Mouse (Mus musculus) embryo, embryonic 9.5 days (tissue): ENCODE measurements around the gene Nfib.

Source experiments
- DNase-seq: peaks from one replicate; pipeline ENCODE4 v3.0.0-alpha.2; 2017; ENCODE audit errors: extremely low spot score

Nfib gene

DNA sequence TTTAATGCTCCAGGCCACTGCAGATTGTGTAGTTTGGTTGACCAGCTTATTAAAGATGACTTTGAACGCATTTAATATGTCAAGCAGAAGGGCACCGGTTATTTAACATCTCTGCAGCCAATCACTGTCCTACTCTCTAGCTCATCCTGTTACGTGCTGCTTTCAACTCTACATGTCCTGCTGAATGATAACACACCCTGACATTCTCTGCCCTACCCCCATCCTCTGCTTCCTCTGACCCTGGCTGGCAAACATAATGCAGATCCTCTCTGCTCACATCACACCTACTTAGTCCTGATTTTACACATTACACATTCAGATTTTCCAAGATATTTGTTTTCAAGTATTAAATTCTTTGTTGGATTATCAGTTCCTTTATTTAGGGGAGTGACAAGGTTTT lies 343.3 kb downstream of the Nfib start:
- DNase-seq: no peak

DNA sequence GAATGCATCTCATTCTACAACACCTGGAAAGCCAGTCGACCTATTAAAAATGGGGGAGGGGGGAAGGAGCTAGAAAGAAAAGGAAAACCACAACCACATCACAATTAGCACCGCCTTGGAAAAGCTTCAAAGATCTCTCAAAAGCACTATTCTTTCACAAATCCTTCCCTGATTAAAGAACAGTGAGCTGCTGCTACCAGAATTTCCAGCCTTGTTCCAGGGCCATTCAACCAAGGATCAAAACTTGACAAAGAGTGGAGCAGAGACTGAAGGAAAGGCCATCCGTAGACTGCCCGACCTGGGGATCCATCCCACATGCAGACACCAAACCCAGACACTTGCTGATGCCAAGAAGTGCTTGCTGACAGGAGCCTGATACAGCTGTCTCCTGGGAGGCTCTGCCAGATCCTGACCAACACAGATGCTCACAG lies 345.5 kb downstream of the Nfib start:
- DNase-seq: no peak

DNA sequence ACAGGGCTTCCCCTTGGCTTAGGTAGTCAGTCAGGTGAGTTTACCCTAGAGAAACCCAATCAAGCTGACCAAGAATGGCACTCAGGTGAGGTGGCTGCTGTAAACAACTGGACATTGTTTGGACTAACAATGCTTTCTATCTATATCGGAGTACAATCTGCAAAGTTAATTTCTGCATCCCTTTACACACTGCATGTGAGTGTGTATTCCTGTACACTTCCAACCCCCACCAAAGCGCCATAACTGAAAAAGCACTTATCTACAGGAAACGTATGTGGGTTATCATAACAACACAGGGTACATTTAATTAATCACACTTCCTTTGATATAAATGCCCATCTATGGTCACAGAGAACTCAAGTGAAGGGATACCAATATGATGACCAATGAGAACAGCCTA lies 346.4 kb downstream of the Nfib start:
- DNase-seq: no peak

DNA sequence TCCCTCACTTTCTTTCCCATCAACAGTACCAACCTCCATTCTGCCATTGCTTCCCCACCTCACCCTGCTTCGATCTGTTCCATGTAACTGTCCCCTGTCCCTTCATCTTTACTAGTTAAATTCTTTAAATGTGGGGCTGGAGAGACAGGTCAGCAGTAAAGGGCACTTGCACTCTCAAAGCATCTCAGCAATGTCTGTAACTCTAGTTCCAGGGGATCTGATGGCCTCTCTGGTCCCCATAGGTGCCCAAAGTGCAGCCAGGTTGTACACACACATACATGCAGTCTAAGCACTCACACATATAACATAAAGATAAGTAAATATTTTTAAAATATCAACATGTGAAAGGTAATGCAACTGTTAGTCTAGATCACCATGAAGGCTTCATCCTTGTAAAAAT lies 356.5 kb downstream of the Nfib start:
- no peak for DNase-seq

DNA sequence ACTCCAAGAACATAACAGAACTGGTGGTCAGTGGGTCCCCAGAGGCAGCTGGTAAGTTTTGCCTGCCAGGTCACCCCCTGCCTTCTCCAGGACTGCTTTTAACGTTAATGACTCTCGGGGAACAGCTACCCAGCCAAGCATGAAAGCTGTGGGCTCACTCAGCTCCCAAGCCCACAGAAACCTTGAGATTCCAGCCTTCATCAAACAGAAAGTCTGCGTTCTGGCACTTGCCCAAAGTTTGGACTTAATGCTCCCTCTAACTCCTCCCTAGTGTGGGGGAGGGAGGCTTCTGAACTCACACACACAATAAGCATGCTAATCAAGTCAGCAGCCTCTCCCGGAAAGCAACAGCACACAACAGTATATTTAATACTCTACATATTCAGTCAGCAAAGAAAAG lies 360.8 kb downstream of the Nfib start:
- DNase-seq: peak; percentile 22

DNA sequence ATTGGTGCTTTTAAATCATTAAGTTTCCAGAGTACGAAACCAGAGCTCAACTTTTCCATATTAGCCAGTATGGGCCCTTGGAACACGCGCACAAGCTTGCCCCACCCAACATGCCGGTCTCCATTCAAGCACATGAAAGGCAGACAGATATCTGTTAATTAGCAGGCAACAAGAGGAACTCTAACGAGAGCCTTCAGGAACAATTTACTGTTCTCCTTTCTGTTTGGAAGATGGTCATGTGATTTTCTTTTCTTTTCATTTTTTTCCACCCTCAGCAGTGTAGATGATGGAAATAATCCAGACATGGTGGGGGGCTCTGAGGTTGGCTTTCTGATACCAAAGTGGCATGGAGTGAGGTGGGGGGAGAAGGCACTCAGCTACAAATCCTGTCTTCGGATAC lies 361.3 kb downstream of the Nfib start:
- no peak for DNase-seq

DNA sequence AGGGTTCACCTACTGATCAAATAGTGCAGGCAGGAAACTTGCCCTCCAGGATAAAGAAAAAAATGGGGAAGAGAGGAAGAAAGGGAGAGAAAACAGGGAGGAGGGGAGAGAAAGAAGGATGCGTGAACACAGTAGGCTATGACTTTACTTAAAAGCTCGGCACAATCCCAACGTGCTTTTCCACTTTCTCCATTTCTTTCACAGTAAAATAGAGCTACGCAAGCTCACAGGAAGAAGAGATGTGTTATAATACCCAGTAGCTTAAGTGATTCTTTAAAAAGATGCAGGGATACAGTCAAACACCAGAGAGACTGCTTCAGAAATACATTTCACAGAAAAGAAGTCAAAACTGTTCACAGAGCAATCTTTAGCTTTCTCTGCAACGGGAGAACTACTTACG lies 366.6 kb downstream of the Nfib start:
- no peak for DNase-seq

DNA sequence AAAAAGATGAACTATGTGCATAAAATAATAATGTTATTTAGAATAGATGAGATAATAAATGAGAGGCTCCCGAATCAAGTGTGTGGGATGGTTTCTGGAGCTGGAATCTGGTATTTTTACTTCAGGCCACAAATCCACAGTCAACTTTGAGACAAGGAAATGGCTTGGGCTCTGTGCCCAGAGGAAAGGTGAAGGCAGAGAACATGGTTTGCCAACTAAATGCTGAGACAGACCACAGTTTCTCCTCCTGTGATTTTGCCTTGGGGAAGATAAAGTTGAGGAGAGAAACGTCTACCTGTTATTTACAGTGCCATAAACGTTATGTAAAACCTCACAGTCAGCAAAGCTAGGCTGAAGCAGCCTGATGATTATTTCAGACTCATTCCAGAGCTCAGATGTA lies 367.1 kb downstream of the Nfib start:
- no peak for DNase-seq

DNA sequence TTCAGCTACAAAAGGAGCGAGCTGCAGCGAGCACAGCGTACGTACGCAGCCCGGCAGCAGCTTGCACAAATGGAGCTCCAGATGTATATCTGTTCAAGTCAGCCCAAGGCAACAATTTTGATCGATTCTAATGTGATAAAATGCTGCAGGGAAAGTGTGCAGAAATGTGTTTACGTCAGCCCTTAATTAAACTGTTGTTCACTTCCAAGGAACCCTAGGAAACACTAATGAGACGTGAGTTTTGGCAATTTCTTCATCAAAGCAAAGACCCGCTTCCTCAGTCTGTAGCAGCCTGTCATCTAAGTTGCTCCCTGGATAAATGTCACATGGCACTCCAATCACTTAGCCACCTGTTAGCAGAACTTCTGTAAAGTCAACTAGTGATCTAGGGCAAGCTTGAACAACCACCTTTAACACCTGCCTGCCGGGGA lies 368.6 kb downstream of the Nfib start:
- no peak for DNase-seq

DNA sequence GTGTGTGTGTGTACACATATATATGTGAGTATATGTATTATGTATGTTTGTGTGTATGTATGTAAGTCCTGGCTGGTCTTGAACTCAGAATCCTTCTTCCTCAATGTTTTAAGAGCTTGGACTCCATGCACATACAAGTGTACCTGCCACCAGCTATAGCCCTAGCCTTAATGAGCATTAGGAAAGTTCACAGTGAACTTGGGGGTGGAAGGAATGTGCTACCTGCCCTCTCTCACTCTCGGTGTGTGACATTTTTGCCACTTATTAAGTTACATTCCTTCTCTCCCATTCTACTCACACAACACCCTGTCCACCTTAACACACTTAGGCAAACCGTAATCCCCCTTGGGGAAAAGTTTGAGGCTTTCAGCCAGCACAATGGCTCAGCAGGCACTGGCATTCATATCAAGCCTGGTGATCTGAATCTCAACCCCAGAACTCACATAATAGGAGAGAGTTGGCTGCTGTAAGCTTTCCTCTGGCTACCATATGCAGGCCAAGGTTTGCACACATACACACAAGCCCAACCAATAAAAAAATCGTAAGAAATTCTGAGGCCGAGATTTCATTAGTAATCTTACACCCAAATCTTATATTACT lies 370.2 kb downstream of the Nfib start:
- DNase-seq: no peak

DNA sequence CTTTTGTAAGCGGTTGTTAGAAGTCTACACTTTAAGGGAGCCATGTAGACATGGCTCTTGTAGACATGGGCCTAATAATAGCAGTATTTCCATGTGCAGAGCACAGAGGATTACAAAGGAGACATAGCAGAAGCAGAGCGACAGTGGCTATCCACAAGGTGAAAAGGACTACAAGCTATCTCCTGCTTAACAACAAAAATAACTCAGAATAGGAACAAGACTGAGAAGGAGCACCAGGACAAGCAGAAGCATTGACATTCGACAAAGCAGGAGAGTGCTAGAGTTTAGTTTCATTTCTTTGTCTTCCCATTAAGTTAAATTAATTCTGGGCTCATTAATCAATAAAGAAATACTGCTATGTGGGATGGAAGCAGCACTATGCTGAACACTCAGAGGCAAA lies 372.1 kb downstream of the Nfib start:
- no peak for DNase-seq

DNA sequence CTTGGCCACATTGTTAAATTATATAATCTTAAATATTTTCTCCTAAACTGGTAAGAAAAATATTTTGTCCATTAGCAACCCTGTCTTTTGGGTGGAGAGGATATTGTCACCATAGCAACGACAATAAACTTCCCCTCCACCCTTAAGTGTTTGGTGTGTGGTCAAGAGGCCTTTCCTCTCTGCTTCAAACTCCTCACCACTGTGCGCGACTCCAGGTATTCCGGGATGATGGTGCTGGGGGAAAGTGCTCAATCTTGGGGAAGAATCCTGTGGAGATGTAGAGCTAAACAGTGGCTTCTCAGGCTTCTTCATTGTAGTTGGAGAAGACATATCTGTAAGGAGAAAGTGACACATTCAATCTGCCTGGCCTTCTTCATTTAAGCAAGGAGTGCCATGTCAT lies 375.5 kb downstream of the Nfib start:
- DNase-seq: no peak

DNA sequence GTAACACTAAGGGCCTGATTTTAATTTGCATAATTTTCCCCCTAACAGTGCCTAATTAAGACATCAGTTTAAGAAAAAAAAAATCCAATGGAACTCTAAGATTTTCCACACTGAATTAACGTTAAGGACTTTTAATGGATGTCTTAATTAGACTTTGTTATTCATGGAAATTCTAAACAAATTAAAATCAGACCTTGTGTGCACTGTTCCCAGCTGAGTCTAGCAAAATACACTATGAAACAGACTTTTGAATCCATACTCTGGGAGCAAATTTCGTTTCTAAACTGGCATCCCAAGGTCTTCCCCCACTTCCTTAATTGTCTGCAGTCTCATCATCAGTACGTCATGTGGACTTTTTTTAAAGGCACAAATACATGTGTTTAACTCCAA lies 379.4 kb downstream of the Nfib start:
- no peak for DNase-seq

DNA sequence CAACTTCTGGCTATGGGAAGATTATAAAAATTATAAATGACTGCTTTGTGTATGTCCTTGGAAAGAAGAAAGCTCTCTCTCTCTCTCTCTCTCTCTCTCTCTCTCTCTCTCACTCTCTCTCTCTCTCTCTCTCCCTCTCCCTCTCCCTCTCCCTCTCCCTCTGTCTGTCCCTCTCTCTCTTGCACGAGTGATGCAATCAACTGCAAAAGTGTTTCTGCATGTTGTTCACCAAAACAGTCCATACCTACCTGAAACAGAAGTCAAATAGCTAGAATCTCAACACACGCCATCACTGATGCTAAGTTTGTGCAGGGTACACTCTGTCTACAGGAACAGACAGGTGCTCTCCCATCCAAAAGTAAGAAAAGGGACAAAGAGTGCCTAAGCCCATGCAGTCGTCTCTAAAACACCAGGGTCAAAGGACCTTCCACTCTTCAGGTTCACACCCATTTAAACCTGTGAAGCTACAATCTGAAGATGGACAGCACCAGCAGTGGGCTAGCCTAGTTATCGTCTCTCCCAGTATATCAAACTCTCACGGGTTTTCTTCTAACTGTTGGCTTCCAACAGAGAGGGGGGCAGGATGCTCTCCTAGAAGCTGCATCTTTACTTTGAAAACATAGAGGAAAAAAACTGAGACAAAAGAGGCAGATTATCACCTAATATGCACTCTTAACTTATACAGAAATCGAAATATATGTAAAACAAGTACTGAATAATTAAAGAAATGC lies 380.0 kb downstream of the Nfib start:
- DNase-seq: no peak

DNA sequence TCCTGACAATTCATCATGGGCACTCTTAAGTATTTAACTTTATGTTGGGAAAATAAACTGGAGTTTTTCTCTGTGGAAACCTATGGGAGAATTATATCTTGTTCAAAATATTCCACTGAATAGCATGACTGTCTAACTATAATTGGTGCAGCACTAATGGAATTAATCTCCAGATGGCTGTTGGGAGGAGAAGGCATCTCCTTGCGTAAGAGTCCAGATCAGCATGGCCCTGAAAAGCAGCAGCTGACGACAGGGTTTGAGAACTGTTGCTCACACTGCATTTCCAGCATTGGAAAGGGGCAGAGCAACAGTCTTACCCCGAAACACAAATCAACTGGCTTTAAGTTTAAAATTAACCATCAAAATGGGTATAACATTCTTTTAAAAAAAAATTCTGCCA lies 380.6 kb downstream of the Nfib start:
- no peak for DNase-seq

DNA sequence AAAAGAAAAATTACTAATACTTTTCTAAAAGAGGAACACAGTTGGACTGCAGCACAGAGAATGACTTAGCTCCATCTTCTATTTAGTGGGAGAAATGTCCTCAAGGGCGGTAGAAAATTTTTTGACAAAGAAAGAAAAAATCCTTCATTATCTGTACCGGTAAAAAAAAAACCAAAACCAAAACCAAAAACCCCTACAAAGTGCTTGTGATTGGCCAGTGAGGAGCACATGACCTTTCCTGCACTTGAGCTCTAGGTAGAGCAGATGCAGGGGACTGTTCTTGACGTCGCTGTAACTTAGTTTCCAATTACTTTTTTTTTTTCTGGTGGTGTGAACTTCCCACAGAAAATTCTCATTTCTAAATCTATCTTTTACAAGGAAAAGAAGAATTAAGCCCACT lies 384.5 kb downstream of the Nfib start:
- no peak for DNase-seq

DNA sequence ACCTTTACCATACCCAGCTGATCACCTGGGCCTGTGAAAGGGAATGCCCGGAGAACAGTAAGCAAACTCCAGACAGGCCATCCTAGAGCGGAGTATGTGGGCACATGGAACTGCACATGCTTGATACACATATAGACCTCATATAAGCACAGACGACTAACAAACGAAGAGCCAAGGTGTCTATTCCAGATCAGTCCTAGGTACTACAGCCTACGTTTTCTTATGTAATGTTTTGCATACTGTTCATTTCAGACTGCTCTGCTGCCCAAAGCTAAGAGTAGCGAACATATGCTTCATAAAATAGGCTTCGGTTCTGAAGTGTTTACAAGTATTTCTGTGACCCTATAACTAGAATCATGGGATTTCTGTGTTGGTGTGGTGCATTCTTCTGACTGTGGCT lies 386.2 kb downstream of the Nfib start:
- no peak for DNase-seq

DNA sequence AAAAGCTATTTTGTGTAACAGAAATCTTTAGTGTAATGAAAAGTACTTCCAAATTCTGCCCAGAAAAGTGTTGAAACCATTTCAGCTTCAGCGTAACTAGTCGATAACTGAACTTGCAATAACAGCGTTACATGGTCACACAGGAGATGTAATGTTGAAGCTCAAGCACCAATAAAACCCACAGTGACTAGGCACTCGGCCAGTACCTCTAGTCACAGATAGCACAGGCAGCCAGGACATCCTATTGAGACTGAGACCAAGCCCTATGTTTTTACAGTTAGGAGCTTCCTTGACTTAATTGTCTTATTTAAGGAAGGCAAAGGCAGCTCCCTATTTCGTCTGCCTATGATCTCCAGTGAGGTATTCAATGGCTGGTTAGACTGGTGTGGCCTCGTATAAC lies 389.4 kb downstream of the Nfib start:
- no peak for DNase-seq

DNA sequence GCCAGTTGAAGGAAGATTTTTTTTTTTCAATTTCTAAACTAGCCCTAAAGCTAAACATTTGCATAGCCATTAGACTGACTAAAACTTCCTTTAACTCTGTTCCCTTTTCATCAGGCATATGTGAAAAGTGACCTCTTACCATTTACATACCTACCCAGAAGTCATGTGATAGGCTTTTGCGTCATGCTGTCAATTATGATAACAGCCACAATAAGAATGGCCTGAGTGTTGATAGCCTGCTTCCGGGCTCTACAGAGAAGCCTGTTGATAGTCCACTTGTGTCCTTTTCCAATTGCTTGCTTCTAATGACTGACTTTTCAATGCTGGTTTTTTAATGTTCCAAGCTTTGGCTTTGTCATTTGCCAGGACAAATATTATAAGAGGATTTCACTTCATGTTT lies 389.8 kb downstream of the Nfib start:
- DNase-seq: no peak

DNA sequence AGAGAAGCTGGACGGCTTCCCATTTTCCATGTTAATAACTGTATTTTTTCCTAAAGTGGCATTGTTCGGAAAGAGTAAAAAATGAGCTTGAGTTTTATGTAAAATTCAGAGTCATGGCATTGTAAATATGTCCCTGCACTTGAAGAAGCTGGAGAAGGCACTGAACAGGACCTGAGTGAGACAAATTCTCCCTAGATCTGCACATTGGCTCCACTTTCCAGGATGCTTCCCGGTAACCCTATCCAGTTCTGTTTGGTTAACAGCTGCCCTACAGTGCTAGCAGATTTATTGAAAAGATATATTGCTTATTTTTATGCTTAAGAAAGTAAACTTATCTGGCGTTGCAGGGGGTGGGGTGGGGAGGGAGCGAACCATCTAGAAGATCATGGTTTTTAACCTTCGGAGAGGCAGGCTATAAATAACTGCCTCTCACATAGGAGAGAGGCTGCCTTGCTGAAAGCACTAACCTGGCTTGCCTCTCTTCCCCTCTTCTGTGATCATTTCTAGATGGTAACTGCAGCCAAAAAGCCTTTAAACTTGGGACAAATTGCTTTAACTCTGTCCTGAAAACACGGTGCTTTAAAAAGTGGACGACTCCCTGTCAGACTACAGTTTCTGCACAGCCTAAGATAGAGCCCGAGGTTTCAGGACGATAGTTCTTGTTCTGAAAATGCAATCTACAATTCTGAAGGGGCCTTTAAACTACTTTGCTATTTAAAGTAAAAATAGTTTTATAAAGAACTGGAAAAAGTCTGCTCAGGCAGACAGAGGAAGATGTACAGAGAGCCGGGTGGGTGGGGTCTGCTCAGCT lies 394.4 kb downstream of the Nfib start:
- no peak for DNase-seq

DNA sequence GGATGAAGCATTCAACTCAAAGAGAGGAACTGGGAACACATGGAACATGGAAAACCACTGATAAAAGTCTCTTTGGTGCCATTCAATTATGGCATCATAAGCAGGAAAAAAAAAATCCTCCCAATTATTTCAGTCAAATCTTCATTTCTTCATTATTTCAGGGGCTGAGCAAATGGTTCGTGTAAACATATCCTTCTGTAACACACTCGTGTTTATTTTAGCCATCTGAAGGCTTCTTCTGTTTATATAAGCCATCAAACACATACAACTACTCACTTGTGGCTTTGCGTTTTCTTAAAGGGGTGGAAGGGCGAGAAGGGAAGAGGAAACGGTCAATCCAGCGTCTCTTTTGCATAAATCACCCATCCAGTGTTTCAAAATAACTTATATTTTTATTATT lies 399.5 kb downstream of the Nfib start:
- DNase-seq: no peak

DNA sequence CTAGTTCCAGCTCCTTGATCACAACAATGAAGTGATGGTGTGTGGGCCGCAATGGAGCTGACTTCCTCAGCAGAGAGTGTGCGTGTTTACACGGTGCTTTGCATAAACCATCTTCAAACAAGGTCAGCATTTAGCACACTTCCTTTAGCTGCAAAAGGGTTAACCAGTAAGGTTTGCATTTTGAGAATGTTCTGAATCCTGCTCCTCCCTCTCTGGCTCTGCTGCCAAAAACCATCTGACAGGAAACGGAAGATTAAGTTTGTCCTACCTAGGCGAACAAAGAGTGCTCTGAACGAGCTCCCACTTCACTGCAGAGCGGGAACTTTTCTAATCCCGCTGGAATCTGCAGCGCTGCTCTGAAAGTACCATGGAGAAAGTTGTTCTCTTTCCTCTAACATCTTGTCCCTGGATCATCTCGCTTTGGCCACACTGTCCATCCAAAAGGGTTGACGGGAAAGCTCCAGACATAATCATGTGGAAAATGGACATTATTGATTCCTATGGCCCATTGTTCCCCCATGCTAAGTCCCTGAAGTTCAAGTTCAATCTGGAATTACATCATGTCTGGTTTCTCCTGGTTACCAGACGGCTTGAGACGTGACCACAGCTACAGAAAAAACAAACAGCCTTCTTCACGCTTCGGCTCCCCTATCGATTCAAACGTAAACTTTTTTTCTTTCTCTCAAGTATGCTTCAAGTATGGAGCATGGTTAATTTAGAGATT lies 401.2 kb downstream of the Nfib start:
- DNase-seq: peak; percentile 40
